ENCODE assay signal across 7 mouse cellular contexts in genomic region chr9:66349860-66350787, GRCm38 (mm10). TPM values are rescaled to one million over a fixed set of nuclear protein-coding genes. Genes with fewer than 3 reads are reported as not detected.
DNase-seq lines count a peak whose midpoint lies in the region; ATAC-seq lines count a peak whose summit lies in the region.

Gene Herc1, plus strand, starts transcription at chr9:66350450.

- peaks cover 14% of the 10 kb centered on the region for H3K4me1 ChIP-seq in intestine, embryonic 16.5 days (ENCODE audit: control insufficient read depth, insufficient read depth, low read length)
- peaks cover 7% of the 10 kb centered on the region for H3K4me1 ChIP-seq in midbrain, embryonic 11.5 days (ENCODE audit: control insufficient read depth, insufficient read depth, low read length)

- peak; percentile 92 for ATAC-seq in intestine, embryonic 16.5 days
- peak; percentile 88 for ATAC-seq in midbrain, embryonic 11.5 days (ENCODE audit: low FRiP score)

- H3K27ac ChIP-seq in intestine, embryonic 16.5 days (ENCODE audit: low read length): peak within 1 kb of the TSS; percentile 97
- H3K27ac ChIP-seq in midbrain, embryonic 11.5 days (ENCODE audit: low read depth, low read length): peak within 1 kb of the TSS; percentile 95

- peak within 1 kb of the TSS; percentile 99 for H3K9ac ChIP-seq in intestine, embryonic 16.5 days (ENCODE audit: low read depth, low read length)
- peak within 1 kb of the TSS; percentile 96 for H3K9ac ChIP-seq in midbrain, embryonic 11.5 days (ENCODE audit: low read length)

- DNase-seq in adrenal gland, adult 2 months: peak; percentile 97
- DNase-seq in embryo, embryonic 11.5 days (ENCODE audit: low read depth, low spot score): peak; percentile 91
- peak; percentile 92 to 96 for DNase-seq in gastrocnemius, postnatal 4 days (ENCODE audit: low spot score in 2 of 2)
- DNase-seq in left cerebral cortex, postnatal 36 days (ENCODE audit: low spot score in 2 of 2): peak; percentile 96
- peak; percentile 99 for DNase-seq in midbrain, embryonic 11.5 days (ENCODE audit: low spot score, missing footprints)
- DNase-seq in skeletal muscle tissue, adult 2 months (ENCODE audit: low read depth, low spot score): peak; percentile 95

- H3K27me3 ChIP-seq in intestine, embryonic 16.5 days (replicated peaks; ENCODE audit: control insufficient read depth, insufficient read depth, low read length): 0 out of 2 replicates have a peak, but pooled peaks cover 2% of the 10 kb centered on the region
- H3K27me3 ChIP-seq in midbrain, embryonic 11.5 days (ENCODE audit: control insufficient read depth, insufficient read depth, low read length): no peaks in the 10 kb centered on the region

- H3K4me3 ChIP-seq in intestine, embryonic 16.5 days (ENCODE audit: low read length): peak within 1 kb of the TSS; percentile 93
- peak within 1 kb of the TSS; percentile 83 for H3K4me3 ChIP-seq in midbrain, embryonic 11.5 days (ENCODE audit: low read depth, low read length)

- intact Hi-C loops in left cerebral cortex, postnatal 36 days (cut with DNase I): loop anchor here (5.0 kb wide), 2 partner anchors 48 to 68 kb away; no protein-coding TSS in a partner anchor

- H3K36me3 ChIP-seq in intestine, embryonic 16.5 days (ENCODE audit: control insufficient read depth, insufficient read depth, low read length): no peaks in the 10 kb centered on the region
- no peaks in the 10 kb centered on the region for H3K36me3 ChIP-seq in midbrain, embryonic 11.5 days (ENCODE audit: control insufficient read depth, insufficient read depth, low read length)

- WGBS in intestine, embryonic 16.5 days: under 1% methylated on average over 85 of the region's 85 CpGs
- under 1% methylated on average over 85 of the region's 85 CpGs for WGBS in midbrain, embryonic 11.5 days

- peak within 1 kb of the TSS; percentile 78 for H3K4me2 ChIP-seq in intestine, embryonic 16.5 days (ENCODE audit: low read depth, low read length)
- H3K4me2 ChIP-seq in midbrain, embryonic 11.5 days: peak within 1 kb of the TSS; percentile 77

- no peaks in the 10 kb centered on the region for H3K9me3 ChIP-seq in intestine, embryonic 16.5 days (ENCODE audit: control insufficient read depth, low read length)
- H3K9me3 ChIP-seq in midbrain, embryonic 11.5 days (ENCODE audit: control insufficient read depth, low read length): no peaks in the 10 kb centered on the region

RNA-seq across cellular contexts. Expression of gene Herc1, which starts in this region (rescaled TPM):
- total RNA-seq in adrenal gland, adult 2 months (2021): 10 to 100 TPM; 34.5 to 40.6 TPM
- polyA plus RNA-seq in adrenal gland, adult 2 months (2012; rRNA removed): 6.0 and 7.9 TPM in 2 replicates
- 10 to 100 TPM; 35.7 to 38.7 TPM for total RNA-seq in gastrocnemius, postnatal 4 days (2021)
- polyA plus RNA-seq in intestine, embryonic 16.5 days (2015; fragmentation: Nextera tagmentation; extraction: Ambion mirVana): 12.8 and 13.8 TPM in 2 replicates
- 100 to 1,000 TPM; 115 to 134 TPM for total RNA-seq in left cerebral cortex, postnatal 36 days (2021)
- 34.8 and 37.0 TPM in 2 replicates for polyA plus RNA-seq in midbrain, embryonic 11.5 days (2014; fragmentation: Nextera tagmentation; extraction: Ambion mirVana)

Comparison
In these comparisons a context has a peak if more than half of its experiments do, and no peak if none do; other contexts are left out.
1. Peak in every context shown above with its lines: DNase-seq, ATAC-seq, H3K4me3 ChIP-seq and H3K27ac ChIP-seq.